Mouse (Mus musculus) lung, adult 2 months (tissue): ENCODE data around the gene Nbeal2. TPM values are rescaled to one million over a fixed set of nuclear protein-coding genes. Genes with fewer than 3 reads are reported as not detected.
A peak's percentile ranks its signal among the peaks of the same experiment; 100 is the strongest.

Experiments
- DNase-seq: peaks from one replicate; pipeline ENCODE4 v3.0.0; 2022
- H3K4me1 ChIP-seq: fragments of 200-500 bp; 2 replicates; pipeline ENCODE4 v1.6.1; 2011; ENCODE audit warnings: low read length; ENCODE audit not compliant: control insufficient read depth, insufficient read depth
- H3K4me3 ChIP-seq: fragments of 200-500 bp; replicated peaks from 2 replicates; pipeline ENCODE3; 2011; ENCODE audit warnings: low read depth, mild to moderate bottlenecking, control low read depth, low read length; ENCODE audit errors: extremely low read depth
- CTCF ChIP-seq: fragments of 200-500 bp; IDR thresholded peaks from 2 replicates; pipeline ENCODE4 v1.5.1; 2011; ENCODE audit warnings: mild to moderate bottlenecking, low read length, control low read depth; ENCODE audit not compliant: insufficient read depth
- POLR2A ChIP-seq: fragments of 200-500 bp; IDR thresholded peaks from 2 replicates; pipeline ENCODE4 v1.6.1; 2011; ENCODE audit warnings: low read depth, mild to moderate bottlenecking, control low read depth, low read length, borderline replicate concordance; ENCODE audit errors: extremely low read depth
- WGBS: fragments of 180-500 bp; shearing (Covaris S2); methylation state at CpG from one replicate; pipeline ENCODE4 v1.1.7; 2018; 5-methylcytosine and 5-hydroxymethylcytosine counted together
- polyA plus RNA-seq: library from polyadenylated mRNA; depleted of rRNA; stranded (reverse); fragments of >200 nt; gene quantifications from 2 replicates; pipeline ENCODE4 v1.2.3, GENCODE M21; 2012

Nbeal2 gene
- polyA plus RNA-seq, 1 experiment, result 66.4 TPM

DNA sequence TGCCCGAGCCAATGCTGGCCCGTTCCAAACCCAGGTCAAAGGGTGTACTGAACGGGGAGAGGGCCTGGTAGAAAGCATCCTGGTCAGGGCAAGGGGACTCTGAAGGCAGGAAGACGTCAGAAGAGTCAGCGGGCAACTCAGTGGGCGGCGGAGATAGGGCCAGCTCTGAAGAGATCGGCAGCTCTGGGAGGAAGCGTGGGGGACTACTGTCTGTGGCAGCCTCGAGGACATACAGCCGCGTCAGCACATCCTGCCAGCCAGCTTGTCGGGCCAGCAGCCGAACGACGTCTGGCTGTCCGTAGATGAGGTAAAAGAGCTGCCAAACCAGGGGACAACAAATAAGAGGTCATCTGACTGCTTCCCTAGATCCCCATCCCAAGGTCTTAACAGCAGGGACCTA lies 20.1 kb downstream of the Nbeal2 start:
- no peaks in the 10 kb centered on the region for H3K4me1 ChIP-seq
- no peak for TF ChIP-seq POLR2A
- TF ChIP-seq CTCF, result no peak
- WGBS, result 81% methylated on average over 17 of the region's 17 CpGs

DNA sequence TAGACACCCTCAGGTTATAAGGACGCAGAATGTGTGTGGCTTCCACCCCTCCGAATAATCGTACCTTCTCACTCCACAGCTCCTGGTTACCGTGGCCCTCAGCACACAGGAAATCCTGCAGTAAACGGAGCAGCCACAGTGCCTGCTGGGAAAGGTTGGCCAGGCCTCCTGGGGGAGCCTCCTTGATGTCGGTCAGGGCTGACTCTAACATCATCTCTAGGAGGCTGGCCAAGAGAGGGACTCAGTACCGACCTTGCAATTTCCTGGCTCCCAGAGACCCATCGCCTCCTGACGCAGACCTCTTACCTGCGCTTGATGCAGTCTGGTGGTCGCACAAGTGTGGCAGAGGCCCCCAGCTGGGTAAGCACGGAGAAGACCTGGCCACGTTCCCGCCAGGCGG lies 21.3 kb downstream of the Nbeal2 start:
- Histone ChIP-seq H3K4me3 (no peak overlapping the region), H3K4me1 (no peaks in the 10 kb centered on the region)
- 81% methylated on average over 15 of the region's 15 CpGs for WGBS
- TF ChIP-seq CTCF, result no peak
- TF ChIP-seq POLR2A, result no peak
- DNase-seq, result no peak

More for the DNA sequence above, 20.1 kb downstream of the Nbeal2 start:
- DNase-seq, result no peak
- H3K4me3 ChIP-seq, result no peak overlapping the region

DNA sequence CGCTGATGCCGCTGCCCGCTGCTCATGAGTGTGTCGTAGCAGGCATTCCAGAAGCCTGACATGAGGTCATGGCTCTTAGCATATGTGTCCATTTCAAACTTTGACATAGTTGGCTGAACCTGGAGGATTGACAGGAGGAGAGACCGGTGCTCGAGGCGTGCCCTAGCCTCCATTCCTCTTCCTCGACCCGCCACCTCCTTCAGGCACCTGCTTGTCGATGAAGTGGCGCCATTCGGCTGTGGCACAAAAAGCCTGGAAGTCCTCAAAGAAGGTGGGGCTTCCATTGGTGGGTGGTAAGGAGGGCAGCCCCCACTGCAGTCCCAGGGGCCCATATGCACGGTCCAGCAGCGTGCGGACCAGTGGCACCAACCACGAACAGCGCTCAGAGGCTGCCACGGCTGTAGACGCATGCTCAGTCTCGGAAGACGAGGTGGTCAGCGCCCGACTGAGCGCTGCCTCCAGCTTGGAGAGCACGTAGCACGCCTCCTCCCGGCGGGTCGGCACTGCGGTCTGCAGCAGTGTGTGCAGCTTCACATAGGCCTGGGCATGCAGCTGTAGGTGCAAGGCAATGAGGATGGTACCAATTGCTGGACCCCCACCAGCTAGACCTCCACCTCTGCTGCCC lies 22.2 kb downstream of the Nbeal2 start:
- DNase-seq, result no peak
- WGBS, result 65% methylated on average over 30 of the region's 30 CpGs
- TF ChIP-seq POLR2A, result no peak
- TF ChIP-seq CTCF, result no peak
- no peak overlapping the region for H3K4me3 ChIP-seq
- no peaks in the 10 kb centered on the region for H3K4me1 ChIP-seq

DNA sequence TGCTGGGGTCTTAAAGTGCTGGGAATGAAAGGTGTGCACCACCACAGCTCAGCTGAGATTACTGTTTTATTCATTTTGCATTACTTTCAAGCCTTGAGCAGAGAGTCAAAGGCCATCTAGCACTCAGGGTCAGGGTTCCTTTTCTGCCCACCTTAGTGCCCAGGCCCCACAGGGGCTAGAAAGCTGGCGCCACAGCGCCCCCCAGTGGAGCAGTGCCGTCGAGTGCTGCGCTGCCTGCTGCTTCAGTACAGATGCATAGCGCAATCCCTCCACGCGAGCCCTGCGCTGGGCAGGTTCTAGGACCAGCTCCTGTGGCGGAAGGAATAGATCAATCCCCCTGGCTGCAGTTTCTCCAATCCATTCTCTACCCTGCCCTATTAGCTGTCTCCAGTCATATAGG lies 22.8 kb downstream of the Nbeal2 start:
- Histone ChIP-seq H3K4me1 (no peaks in the 10 kb centered on the region), H3K4me3 (no peak overlapping the region)
- peak; percentile 34 for DNase-seq
- 55% methylated on average over 10 of the region's 10 CpGs for WGBS
- TF ChIP-seq POLR2A (no peak), CTCF (peak; percentile 59)

DNA sequence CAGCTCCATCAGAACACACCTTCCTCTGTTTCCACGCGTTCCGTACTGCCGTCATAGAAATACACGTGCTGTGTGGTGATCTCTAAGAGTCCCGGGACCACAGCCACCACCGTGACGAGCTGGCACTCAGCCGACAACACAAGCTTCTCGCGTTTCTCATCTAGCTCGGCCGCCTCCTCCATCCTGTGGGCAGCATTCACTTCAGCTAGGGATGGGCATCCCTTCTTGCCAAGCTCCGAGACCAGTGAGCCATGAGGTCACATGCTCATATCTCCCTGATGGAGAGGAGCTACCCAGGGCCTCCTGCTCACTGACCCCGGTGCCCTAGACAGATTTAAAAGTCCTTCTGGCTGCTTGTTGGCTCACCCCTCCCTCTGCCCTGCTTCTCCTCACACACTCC lies 23.8 kb downstream of the Nbeal2 start:
- no peak for DNase-seq
- H3K4me1 ChIP-seq, result peaks cover 2% of the 10 kb centered on the region
- H3K4me3 ChIP-seq, result no peak overlapping the region
- TF ChIP-seq CTCF (no peak), POLR2A (no peak)
- 86% methylated on average over 15 of the region's 15 CpGs for WGBS

DNA sequence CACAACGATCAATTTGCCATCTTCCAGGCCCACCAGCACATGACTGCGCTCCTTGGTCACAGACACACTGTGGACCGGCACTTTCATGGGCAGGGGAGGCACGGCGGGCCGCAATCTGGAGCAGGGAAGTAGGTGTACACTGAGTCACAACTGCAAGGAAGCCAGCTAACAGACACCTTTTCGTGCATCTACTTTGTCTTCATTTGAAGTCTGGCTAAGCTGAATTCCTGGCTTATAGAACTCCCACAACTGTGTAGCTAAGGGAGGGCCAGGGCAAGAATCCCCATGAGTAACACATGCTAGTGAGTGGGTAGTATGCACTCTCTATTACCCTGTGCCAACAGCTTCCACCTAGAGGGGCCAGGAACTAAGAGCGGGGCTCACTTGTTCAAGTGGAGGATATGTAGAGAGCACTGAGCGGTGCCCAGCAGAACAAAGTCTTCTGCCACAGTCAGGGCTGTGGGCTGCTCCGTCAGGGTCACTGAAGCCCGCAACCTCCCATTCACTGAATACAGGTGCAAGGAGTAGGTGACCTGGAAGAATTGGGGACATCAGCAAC lies 28.5 kb downstream of the Nbeal2 start:
- Histone ChIP-seq H3K4me3 (no peak overlapping the region), H3K4me1 (peaks cover 4% of the 10 kb centered on the region)
- no peak for TF ChIP-seq POLR2A
- no peak for DNase-seq
- 78% methylated on average over 11 of the region's 11 CpGs for WGBS

DNA sequence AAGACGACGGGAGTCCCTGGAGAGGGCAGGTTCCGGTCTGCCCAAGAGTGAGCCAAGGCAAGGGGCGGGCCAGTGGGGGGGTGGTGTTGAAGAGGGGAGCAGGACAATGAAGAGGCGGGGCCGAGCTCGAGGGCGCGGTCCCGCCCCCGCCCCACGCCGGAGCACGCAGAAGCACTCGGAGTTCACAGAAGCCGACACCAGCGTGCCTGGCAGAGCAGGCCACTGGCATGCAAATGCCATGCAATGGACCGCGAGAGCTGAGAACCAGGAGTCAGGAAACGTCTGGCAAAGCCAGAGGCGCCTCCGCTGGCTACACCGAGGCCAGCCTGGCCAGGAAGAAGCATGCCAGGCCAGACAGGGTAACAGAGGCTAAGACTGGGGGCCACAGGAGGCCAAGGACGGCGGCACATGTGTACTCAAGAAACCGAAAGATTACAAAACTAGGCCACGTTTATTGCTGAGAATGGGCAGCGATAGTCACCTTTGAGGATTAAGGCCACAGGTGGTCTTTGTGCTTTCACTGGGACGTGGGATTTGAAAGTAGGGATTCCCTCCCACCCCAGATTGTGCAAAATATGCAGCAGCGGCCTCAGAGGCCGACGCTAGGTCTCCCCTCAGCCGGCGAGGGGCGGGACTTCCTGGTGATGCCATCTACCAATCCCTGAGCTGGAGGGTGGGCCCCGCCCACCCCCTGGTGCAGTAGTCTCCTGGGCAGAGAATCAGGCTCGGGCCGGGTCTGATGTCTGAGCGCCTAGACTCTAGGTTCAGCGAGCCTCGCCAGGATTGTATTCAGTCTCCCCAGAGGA lies 29.4 kb downstream of the Nbeal2 start, which contains the start of gene Nradd:
TSS of gene Nradd (minus strand) at position 92 of the 806 bp plus-strand sequence.
- peak; percentile 54; the same call in 1 of the 2 replicates for TF ChIP-seq POLR2A
- TF ChIP-seq CTCF, result no peak
- Histone ChIP-seq H3K4me1 (peaks cover 4% of the 10 kb centered on the region), H3K4me3 (peak within 1 kb of the TSS; percentile 59)
- WGBS, result 14% methylated on average over 41 of the region's 41 CpGs
- DNase-seq, result peak; percentile 79

DNA sequence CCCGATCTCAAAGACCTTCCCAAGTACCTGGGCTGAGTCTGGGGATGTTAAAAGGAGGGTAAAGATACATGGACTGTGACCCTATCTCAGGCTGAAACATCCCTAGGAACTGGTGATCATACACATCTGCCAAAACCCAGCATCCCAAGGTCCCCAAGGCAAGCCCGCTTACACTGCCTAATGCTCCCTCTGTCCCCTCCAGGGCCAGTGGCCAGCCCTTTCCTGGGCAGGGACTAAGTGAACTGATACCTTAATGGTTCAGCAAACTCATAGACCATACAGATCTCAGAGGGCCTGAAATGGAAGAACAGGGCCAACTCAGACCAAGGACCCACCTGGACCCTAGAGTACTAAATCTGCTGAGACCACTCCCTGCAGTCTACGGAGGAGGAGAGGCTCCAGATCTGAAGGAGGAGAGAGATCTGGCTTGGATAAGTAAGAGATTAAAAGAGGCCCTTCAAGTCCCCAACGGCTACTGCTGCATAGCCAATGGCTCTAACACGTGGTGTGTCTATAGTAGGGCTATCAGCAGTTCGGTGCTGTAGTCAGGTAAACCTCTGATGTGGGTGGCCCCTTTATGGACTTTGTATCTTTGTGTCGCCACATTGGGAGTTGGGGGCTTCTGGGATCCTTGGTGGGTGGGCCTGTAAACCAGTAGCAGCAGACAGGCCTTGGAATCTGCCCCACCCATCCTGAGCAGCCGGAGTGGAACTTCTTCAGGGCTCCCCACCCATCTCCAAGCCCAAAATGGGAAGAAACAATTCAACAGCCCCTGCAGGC lies 30.4 kb downstream of the Nbeal2 start:
- TF ChIP-seq POLR2A, result no peak
- TF ChIP-seq CTCF, result no peak
- Histone ChIP-seq H3K4me3 (peak overlapping the region; percentile 29), H3K4me1 (peaks cover 4% of the 10 kb centered on the region)
- DNase-seq, result no peak
- WGBS, result 35% methylated on average over 8 of the region's 8 CpGs

DNA sequence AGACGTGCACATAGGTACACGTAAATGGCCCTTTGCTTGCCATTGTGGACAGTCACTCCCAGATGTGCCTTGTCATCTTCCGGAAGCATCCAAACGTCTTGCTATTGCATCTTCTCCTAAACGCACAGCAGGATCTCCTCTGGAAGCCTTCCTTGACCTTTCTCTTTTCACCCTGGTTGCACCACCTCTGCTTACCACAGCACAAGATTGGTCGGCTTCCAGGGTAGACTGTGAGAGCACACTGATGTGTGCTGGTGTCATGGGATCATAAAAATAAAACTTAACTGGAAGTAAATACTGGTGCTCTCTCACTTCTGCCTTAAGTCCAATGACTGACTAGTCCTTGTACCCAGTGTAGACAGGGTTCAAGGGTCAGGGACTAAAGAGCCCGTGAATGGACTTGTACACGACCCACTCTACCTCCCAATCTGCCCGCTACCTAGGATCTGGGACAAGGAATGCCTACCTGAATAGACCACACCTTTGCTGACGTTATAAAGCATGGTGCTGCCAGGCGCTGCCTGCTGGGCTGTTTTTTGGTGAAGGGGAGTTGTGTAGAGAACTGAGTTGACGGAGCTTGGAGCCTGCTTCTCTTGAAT lies 31.2 kb downstream of the Nbeal2 start:
- TF ChIP-seq CTCF (no peak), POLR2A (no peak)
- Histone ChIP-seq H3K4me3 (no peak overlapping the region), H3K4me1 (peaks cover 4% of the 10 kb centered on the region)
- no peak for DNase-seq
- WGBS, result 75% methylated on average over 12 of the region's 12 CpGs
